Mouse (Mus musculus) granulocyte monocyte progenitor cell, adult 5-6 weeks (primary cell): ENCODE results near the gene Lgr5. TPM values are rescaled to one million over a fixed set of nuclear protein-coding genes. Genes with fewer than 3 reads are reported as not detected.
A peak's percentile ranks its signal among the peaks of the same experiment; 100 is the strongest.

Experiments used
- ATAC-seq: replicated peaks from 2 replicates; pipeline ENCODE4 v1.8.0; 2016; ENCODE audit warnings: mild to moderate bottlenecking, moderate TSS enrichment, inconsistent platforms; ENCODE audit not compliant: poor library complexity, severe bottlenecking
- total RNA-seq, 2 experiments: library from RNA; stranded (forward) in 1 of 2; stranded (reverse) in 1 of 2; fragments of 200-712, 200-1000 nt in 1 of 2; fragments of >200 nt in 1 of 2; fragmentation: Nextera tagmentation in 1 of 2; gene quantifications; 2 replicates each; pipeline ENCODE4 v1.2.3; 2014 to 2017

The Lgr5 gene
- total RNA-seq, 2 experiments from 2014 or later, result not detected

DNA sequence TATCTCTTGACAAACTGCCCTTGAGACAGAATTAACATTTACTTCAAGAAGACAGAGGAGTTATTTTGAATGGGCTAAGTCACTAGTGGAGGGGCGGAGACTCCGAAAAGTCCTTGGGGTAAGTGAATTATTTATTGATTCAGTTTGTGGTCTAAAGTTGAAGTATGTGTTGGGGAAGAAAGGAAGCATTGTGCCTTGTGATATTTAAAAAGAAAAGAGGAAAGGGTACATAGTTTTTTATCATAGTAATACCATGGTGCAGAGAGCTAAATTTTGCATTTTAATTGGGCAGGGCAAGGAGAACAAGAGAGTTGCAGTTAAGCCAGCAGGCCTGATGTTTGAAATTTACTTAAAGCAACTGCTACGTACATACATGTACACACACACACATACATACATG, 68.7 kb downstream of the Lgr5 start:
- ATAC-seq, result no peak

DNA sequence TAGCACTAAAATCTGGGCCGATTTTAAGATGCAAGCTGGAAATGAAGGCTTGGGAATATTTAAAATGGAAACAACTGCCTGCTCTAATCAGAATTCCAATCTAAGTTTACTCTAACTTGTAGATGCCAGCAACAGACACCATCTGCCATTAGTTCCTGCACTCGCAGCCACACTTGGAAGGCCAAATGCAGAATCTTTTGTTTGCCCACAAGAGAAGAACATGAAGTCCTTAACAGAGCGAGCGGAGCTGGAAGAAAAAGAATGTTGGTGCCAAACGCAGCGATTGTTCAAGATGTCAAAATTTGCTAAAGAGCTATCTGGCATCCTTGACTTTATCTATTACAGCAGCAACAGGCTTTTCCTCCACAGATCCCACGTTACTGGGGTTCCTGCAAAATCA, 72.1 kb downstream of the Lgr5 start:
- no peak for ATAC-seq

DNA sequence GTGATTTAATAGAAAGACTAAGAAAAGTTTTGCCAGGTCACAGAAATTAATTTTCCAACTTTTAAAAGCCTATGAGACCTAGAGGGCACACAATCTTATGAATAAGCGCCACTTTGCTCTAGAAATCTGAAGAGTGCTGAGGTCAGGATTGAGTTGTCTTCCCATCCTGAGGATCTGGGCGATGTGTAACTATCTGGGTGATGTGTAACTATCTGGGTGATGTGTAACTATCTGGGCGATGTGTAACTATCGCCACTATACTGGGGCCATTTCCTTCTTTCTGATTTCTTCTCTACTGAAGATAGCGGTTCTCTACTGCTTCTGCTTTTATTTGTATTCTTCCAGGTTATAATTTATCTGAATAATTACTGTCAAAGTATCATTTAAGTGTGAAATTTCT, 76.6 kb downstream of the Lgr5 start:
- no peak for ATAC-seq

DNA sequence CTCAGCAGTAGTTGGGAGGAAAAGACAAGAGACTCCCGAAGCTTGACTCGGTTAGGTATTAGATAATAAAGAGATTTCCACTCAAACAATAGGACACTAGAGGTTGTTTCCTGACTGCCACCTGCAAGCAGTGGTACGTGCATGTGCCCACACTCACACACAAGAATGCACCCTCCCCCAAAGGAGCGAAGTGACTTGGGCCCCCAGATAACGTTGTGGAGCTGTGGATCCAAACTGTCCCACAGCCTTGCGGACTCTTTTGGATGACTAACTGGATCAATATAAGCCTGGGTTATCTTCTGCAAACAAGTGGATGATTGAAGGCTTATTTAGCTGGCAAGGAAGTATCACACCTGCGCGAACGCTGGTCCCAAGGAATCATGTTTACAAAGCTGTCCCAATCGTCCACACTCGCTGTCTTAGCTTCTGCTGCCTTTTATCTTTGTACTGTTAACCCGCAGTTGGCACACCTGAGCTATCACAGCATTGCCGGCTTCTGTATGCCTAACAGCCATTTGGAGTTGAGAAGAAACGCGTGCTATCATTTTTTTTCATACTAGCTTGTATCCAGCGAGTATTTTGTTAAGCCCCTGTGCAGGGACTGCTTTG, 81.8 kb downstream of the Lgr5 start:
- ATAC-seq, result no peak

DNA sequence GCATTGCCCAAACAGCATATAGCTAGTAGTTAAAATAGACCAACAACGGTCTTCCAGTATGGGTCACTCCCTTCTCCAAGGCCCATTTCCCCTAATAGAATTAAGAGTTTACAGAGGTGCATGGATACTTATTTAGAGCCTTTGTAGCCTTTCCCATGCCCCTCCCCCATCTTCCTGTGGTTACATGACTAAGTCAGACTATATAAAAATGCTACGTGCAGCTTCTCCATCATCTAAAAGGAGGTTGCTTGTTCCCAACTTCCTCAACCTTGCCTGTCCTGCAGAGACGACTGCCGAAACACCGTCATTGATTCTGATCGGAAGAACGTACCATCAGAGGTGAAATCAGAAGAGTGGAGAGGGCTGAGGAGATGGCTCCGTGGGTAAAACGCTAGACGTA, 82.4 kb downstream of the Lgr5 start:
- no peak for ATAC-seq

DNA sequence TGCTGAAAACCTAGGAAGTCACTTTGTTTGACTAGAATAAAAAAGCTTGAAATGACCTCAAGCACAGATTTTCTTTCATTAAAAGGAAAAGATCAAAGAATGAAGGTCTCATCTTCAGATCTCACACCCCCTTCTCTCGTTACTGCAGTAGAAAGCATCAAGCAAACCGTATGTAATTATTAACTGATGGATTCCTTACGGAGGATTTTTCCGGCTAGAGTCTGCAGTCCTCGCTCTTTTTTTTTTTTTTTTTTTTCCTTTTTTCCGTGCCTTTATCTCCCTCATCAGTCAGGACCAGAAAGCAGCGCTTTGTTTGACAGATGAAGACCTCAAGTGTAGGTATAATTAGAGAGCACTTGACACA, 93.8 kb downstream of the Lgr5 start:
- ATAC-seq, result no peak

DNA sequence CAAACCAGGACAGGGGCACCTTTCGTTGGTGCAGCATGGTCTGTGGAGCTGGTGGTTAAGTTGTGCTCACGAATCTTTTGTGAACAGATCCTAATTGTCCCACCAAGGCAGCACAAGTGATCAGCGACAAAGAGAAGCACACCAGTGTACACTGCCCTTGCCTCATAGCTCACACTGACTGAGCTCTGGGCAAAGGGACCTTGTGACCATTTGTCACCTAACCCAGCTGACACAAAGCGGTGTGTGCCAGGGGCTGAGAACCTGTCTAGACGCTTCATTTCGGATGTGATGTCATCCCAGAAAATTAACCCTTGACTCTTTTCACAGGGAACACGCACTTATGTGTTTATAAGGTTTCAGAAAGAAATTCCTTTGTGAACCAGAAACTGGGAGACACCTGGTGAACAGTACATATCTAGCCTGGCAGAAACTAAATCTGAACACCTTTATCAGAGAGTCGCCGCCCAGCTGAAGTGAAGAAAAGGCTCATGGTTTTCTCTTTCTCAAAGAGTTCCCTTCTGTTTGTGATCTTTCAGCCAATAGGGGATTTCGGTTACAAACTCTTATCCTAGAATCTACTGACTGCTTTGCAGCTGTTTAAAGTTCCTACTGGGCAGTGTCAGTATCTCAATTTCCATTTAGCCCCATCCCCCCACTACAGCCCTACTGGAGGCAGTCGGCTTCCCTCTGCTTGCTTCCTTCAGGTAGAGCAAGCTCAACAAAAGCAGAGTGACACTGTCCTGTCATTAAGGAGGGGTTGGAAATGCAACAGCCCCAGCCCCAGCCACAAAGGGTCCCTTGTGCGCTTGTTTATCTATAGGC, 94.4 kb downstream of the Lgr5 start:
- no peak for ATAC-seq

DNA sequence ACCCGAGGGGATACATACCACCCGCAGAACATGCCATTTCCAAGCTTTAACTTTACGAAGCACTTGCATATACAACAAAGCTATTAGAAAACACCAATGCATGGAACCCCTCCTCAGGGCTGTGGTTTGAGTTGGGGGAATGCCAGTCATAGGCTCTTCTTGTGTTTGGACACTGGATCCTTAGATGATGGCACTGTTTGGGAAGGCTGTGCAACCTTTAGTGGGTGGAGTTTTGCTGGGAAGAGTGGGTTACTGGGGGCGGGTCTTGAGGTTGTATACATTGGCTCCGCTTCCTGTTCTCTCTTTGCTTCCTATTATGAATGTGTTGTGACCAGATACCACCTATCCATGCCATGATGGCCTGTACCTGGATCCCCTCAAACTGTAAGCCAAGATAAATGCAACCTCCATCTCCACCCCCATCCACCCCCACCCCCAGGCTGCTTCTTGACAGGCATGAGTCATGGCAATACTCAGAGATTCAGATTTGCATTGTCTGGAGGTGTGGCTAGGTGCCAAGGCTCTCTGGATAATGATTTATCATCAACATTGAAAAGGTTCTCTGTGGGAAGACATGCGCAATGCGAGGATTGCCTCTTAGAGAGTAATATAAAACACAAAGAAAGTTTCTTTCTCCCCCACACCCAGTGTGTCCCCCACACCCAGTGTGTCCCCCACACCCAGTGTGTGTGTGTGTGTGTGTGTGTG, 95.6 kb downstream of the Lgr5 start:
- no peak for ATAC-seq

DNA sequence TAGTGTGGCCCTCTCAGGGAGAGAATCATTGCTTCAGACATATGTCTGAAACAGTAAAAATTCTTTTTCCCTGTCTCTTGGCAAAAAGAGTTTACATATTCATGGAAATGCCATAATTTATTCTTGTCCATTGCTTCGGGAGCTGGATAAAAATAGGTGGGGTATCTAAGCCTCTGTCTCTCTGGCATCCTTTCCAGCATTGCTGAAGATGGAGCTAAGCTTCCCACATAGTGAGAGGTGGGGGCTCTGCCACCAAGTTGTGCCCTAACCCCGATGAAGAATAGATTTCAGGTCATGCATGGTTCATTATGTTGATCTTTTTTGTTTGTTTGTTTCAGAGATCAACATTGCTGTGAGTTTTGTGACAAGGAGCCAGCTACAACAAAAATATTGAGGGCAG, 102.0 kb downstream of the Lgr5 start:
- no peak for ATAC-seq

DNA sequence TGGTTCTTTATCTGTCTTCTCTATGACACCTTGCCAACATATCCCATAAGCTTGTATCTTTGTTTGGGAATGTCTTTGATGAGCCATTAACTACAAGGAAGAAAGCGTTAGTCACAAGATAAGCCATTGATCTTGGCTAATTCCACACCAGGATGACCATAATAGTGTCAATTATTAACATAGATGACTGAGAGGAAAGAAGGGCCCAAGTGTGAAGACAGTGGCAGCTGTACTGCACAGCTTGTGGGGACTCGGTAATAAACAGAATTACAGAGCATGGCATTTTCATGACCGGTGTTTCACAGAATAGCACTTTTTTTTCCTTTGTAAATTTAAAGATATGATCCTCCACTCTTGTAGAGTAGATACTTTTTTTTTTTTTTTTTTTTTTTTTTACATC, 102.9 kb downstream of the Lgr5 start:
- no peak for ATAC-seq

DNA sequence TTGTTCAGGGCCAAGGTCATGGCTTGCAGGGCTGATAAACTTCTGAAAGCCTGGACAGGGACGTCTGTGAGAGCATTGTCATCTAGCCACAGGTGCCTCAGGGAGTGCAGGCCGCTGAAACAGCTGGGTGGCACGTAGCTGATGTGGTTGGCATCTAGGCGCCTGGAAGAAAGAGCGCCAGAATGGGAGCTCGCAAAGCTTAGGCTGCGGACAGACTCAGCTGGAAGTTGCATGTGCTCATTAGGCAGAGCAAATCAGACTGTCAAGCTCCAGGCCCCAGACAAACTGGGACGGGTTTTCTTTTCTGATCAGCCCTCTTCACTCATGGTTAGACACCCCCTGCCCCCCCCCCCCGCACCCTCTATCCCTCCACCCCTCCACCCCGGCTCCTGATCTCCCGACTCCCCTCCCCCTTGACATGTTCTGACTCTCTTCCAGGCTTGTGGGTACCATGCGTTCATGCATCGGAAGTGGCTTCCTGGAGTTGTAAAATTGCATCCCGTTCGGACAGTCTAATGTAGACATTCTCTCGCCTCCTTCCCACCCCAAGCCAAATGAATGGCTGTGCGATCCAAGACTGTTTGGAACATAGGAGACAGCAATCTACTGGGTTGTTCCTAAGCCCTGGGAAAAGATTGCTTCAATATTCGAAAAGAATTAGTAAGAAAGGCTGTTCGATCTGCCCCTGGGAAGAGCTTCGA, 109.0 kb downstream of the Lgr5 start:
- ATAC-seq, result peak; percentile 22; the same call in 1 of the 2 replicates

DNA sequence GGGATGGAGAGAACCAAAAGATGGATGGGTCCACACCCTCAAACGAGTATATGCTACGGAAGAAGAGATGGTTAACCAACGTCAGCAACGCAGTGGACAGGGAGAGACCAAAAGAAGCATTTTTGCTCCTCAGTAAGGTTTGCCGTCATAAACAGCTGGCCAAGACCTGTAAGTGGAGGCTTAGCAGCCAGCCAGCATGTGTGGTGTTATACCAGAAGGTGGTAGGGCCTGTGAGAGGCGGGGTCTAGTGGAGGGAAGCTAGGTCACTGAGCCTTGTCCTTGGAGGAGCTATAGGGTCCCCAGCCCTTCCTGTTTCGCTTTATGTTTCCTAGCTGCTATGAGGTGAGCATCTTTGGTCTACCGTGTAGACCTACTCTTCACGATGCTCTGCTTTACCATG, 111.1 kb downstream of the Lgr5 start:
- ATAC-seq, result no peak

DNA sequence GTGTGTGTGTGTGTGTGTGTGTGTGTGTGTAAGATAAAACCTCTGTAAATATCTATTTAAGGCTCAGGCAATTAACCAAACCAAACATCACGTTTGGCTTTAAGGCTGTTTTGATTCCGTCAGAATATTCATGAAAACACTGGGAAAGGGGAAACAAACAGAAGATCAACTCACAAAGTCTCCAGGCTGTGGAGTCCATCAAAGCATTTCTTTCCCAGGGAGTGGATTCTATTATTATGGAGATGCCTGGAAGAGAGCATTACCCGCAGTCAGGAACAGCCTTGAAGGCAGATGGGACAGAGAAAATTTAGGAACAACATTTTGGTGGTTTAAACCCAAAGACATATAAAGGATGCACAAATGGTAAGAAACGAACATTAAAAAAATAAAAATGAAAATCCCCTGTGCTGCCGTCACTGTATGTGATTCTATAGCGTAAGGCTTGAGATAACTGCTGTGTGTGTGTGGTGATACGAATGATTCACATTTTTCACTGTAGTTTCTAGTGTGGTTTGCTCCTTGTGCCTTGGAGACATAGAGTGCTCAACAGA, 112.5 kb downstream of the Lgr5 start:
- ATAC-seq, result no peak

DNA sequence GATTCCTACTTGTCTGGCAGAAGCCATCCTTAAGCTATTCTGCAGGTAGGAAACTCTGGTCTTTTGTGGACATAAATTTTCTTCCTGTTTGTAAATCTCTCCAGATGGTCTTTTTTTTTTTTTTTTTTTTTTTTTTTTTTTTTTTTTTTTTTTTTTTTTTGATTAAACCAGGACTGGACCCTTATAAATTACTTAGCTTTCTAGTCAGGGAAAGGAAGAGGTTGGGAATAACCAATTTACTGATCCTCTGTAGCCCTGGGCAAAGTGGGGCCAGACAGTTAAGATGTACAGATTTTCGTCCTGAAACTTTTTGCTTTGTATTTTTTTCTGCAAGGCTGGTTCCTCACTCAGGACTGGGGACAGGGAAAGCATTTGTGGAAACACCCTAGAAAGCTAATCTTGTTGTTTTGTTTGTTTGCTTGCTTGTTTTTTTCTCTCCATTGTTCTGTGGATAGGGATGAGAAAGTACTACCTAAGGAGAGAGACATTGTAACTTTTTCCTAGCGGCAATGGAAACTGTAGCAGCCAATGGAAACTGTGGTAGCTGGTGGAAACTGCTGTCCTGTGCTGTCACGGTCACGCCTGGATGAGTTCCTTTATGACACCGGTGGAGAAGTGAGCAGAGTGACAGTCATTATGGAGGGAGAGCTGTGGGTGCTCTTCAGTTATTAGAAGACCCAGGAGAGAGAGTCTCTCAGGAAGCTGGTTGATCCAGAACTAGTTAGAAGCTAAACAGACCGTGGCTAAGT, 114.2 kb downstream of the Lgr5 start:
- ATAC-seq, result no peak

DNA sequence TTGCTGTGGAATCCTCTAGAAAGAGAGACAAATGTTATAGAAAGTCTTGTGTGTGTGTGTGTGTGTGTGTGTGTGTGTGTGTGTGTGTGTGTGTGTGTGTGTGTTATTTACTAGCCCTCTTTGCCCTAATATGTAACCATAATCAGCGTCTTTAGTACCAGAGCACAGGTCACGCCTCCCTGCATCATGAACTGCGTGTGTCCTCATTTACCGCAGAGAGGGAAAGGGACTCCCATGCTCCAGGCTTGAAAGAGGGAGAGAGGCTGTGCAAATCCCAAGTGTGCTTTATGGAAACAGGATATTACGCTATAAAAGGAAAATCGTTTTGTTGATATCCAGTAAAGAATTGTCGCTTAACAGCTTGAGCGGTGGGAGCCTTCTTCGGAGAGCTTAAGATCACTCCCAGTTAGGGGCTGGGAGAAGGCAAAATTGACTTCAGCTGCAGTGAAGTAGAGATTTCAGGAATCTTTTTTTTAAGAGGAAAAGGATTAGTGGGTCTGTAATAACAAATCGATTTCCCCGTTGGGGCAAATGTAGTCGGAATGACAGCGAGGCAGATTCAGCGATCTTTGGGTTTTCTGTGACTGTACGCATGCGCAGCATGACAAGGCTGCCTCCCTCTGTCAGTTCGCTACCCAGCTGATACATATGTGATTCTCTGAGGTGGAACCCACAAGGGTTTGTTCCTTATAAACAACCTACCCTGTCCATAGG, 116.8 kb downstream of the Lgr5 start:
- no peak for ATAC-seq

DNA sequence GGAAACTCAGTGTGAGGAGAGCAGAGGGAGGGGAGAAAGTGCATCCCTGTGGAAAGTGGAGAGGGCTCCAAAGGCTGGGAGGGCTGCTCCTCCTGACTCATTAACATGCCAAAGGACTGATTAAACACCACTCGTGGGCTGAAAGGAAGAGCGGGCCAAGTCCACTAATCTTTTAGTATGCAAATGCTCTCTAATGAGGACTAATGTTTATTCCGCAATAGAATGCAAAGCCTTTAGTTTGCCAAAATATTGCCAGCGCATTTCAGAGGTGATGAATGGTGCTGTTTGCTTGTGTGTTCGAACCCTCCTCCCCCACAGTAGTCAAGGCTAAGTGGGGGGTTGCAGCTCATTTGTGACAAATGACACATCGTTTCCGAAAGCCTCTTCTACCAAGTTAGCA, 118.5 kb downstream of the Lgr5 start:
- no peak for ATAC-seq

DNA sequence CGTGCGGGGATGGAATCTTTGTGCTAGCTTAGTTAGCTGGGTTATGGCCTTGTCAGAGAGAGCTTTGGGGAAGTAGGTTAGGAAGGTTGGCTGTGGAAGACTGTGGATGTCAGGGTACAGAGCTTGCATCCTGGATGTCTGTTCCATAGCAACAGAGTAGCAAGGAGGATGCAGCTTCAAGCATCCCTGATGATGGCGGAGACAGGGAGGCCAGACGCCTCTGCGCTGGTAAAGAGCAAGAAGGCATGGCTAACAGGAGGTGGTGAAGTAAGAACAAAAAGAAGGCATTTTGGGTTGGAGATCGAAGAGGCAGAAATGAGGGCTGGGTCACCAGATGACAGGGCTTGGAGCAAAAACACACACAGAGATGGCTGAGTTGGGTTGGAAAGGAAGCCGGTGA, 118.9 kb downstream of the Lgr5 start:
- ATAC-seq, result no peak

DNA sequence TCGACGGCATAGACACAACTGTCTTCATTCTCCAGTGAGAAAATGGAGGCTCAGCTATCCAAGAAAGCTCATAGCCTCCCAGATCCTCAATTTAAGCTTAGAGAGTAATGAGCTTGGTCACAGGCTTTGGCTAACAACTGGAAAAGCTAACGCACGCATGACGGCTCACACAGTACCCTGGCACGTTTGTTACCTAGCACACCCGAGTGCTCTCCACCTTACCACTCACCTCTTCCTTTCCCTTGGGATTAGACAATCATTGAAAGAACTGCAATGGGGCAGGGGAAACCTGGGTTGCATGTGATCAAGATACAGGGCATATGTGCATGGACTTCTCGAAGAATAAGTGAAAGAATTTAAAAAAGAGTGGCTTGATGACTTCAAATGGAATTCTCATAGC, 119.6 kb downstream of the Lgr5 start:
- ATAC-seq, result no peak

DNA sequence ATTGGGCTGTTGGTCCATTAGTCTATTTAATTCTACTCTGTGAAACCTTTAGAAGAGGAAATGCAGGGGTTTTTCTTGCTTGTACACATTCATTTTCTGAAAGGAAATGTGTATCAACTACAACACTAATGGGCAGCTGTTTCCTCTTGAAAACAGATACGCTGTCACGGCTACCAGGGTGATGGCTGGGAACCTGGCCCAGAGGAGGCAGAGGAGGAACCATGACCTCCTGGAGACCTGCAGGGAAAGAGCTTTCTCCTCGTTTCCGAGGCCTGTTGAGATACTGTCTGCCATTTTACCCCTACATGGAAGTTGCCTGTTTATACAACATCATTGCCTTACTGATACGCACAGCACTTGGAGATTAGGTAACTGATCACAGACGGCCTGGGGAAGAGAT, 121.8 kb downstream of the Lgr5 start:
- ATAC-seq, result no peak
